Mouse (Mus musculus): ENCODE measurements around the gene Igsf21.

The Igsf21 gene

GRCm38 (mm10) chr4:140100141-140100540 is 146.4 kb downstream of the Igsf21 start:
- no peak for DNase-seq (ENCODE audit: low spot score in 2 of 2)

GRCm38 (mm10) chr4:140096283-140096682 is 150.3 kb downstream of the Igsf21 start:
- DNase-seq (ENCODE audit: low spot score in 2 of 2), result no peak

DNA sequence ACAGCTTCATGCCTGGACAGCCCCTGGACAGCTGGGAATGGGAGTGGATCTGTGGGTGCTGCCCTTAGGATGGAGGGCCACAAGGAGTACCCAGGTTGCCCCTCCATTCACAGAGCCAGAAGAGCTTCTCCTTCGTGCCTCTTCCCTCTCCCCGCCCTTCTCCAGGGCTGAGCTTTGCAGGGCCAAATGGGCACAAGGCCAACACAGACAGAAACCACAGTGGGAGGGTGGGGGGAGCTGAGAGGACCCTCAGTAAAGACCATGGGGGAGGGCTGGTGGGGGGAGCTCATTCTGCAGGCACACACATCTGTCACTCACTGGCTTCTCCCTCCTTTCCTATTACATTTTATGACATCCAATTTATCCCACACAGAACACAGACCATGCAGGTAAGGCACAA is 151.7 kb downstream of the Igsf21 start:
- no peak for DNase-seq (ENCODE audit: low spot score in 2 of 2)

DNA sequence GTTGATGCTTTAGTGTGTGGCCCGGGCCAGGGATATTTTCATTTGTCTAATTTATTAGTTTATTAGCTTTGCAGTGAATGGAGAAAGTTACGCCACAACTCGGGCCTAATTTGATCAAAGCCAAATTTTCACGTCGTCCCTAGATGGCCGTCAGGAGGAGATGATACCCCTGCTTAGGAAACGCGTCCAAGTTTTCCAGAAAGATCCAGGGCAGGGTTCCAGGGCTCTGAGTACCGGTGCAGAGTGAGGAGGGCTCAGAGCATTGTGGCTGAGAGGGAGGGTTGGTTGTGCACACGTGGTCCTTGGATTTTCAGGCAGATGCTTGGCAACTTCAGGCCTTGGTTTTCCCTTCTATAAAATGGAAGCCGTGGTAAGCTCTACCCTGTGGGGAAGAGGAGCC is 154.2 kb downstream of the Igsf21 start:
- no peak for DNase-seq (ENCODE audit: low spot score in 2 of 2)

DNA sequence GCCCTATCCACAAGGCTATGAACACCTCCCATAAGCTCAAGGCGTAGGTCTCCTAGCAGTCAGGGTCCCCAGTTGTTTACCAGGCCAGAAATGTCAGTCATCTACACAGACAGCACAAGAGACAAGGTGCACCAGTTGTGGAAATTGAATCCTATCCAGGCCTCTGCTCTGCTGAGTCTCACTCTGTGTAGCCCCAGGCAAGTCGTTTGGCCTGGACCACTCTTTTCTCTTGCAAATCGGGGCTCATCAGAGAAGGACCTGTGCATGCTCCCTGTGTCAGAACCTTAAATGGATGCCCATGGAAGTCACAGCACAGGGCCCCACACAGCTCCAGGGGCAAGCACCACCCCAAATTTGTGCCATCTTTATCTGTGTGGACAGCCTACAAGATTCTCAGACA is 154.9 kb downstream of the Igsf21 start:
- DNase-seq (ENCODE audit: low spot score in 2 of 2), result no peak

DNA sequence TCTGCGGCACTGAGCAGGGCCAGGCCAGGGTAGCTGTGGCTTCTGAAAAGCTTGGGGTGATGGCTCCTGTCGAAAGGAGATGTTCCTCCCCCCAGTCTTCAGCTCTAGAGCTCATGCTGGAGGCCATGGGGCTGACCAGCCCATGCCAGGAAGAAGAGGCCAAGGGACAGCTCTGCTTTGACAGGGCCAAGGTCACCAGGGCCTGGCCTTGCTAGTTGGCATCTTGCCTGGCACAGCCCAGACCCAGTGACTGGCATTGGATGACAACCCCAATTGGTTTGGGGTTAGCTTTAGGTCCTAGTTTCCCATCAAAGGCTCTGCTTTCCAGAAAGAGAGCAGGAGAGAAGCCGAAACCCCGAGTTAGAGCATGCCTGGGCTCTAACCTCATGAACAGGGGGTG is 156.9 kb downstream of the Igsf21 start:
- DNase-seq (ENCODE audit: low spot score in 2 of 2), result no peak

DNA sequence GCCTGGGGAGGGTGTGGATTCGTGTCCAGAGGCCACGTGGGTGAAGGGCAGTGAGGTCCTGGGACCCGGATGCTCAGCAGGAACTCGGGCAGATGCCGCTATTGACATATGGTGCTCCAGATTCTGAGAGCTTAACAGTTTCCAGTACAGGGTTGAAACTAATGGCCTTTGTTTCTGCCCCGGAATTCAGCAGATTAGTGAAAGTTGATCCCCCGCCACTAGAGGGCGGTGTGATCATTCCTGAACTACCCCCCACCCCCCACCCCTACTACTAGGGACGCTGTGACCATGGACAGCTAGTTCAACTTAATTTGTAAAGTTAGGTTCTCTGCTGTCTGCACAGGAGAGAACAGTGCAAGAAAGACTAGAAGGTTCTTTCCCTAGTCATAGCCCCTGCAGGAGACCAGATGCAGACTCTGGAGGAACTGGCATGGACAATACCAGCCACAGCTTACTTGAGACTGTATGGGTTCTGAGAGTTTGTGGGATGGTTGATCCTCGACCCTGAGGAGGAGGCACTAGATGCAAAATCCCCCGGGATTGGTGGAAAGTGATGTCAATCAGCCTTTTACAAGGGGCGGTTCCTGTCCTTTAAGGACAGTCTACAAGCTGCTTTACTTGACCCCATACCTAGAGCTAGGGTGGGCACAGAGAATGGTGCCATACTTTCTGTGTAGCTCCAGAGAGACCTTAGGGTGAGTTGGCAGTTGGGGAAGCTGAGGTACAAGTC is 157.7 kb downstream of the Igsf21 start:
- DNase-seq (ENCODE audit: low spot score in 2 of 2), result no peak

DNA sequence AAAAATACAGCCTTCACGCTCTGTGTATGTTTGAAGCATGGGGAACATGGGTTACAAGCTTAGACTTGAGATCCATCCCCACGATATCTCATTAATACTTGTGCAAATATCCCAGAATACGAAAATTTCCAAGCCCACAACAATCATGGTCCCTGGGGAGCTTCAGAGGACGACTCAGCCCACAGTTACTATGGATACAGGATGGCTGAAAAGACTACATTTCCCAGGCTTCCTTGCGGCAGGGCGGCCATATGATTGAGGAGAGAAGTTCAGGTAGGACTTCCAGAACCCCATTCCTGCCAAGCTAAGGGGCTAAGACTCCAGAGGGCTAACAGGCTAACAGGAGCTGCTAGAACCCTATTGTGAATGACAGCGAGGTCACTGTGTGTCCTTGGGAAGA is 160.4 kb downstream of the Igsf21 start:
- DNase-seq (ENCODE audit: low spot score in 2 of 2), result peak in 1 of 2 experiments; percentile 39

DNA sequence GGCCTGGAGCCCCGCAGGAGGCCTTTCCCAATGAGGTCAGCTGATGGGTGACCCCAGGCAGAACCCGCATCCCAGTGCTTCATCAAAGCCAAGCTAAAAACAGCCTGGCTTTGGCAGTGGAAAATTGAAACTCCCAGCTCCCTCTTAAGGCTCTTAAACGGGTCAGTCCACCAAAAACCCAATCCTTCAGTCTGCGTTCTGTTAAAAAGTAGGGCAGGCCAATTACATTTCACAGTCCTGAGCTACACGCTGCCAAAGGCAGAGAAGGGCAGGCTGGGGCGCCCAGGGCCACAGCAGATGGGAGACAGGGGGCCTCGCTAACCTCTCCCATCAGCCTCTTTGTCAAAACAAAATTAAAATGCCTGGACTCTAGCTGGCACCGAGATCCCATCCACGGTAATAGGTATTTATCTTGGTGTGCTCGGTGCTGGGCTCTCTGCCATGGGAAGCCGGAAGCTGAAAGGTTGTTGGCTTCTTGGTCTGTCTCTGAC is 162.0 kb downstream of the Igsf21 start:
- DNase-seq (ENCODE audit: low spot score in 2 of 2), result no peak

GRCm38 (mm10) chr4:140084064-140084463 is 162.5 kb downstream of the Igsf21 start:
- no peak for DNase-seq (ENCODE audit: low spot score in 2 of 2)

GRCm38 (mm10) chr4:140078416-140078815 is 168.2 kb downstream of the Igsf21 start:
- DNase-seq (ENCODE audit: low spot score in 2 of 2), result no peak

- no peak for DNase-seq (ENCODE audit: low spot score in 2 of 2)
Observed at GRCm38 (mm10) chr4:140077615-140078014, 169.0 kb downstream of the Igsf21 start.

DNA sequence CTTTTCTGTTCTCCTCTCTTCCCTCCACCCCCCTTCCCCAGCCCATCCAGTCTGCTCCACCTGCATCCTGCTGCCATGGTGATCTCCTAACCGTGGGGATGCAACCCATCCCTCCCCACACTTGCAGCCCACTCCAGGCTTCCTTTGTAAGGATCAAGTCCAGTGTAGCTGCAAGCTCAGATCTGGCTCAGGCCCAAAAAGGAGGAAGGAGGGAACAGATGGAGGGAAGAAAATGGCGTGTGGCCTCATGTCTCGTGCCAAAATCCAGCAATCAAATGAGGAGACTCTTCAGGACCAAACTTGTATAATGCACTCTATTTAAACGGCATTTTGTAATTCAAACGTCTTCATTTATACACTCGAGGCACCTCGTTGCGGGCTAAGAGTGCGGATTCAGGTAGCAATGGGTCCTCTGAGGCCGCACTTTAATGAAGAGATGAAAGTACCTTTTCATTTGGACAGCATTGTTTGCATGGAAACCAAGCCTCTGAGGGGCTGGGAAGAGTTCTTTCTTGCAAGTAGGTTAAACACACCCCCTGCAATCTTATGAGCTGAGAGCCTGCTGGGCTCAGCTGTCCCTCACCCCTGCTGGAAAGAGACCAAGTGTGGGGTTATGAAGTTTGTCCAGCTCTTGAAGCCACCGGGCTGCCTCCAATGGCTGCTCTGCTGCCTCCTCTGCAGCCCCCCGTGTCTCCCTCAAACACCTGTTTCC is 169.6 kb downstream of the Igsf21 start:
- peak in 1 of 2 experiments; percentile 33 for DNase-seq (ENCODE audit: low spot score in 2 of 2)

DNA sequence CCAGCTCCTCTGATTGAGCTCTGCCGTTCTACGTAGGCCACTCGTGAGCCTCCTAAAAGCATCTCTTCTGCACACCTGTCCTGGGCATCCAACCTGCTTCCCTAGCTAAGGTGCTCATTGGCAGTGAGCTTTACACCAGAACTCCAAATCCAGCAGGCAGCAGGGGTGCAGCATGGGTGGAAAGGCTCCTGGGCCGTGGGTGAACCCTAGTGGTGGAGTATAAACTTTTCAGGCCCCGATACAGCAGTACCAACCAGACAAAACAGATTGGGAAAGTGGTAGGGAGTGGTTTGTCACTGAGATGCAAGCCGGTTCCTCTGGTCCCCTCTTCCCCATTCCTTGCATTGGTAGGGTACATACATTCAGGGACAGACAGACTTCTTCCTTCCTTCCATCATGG is 170.2 kb downstream of the Igsf21 start:
- no peak for DNase-seq (ENCODE audit: low spot score in 2 of 2)

GRCm38 (mm10) chr4:140071047-140071446 is 175.5 kb downstream of the Igsf21 start:
- DNase-seq (ENCODE audit: low spot score in 2 of 2), result no peak

DNA sequence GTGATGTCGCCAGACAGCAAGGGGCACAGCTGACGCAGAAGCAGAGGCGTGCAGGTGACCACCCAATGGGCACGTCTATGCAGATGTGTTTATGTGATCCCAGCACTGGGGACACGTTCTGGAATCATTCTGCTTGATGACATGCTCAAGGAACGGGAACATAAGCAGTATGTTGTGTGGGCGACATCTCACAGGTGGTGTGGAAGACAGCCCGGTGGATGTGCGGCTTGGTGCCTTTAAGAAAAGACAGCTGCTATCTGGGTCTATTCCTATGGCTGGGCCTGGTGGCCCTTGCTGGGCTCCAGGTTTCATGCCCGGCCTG is 176.3 kb downstream of the Igsf21 start:
- peak; percentile 82 for DNase-seq (ENCODE audit: low spot score in 2 of 2)

- peak; percentile 53 to 70 for DNase-seq (ENCODE audit: low spot score in 2 of 2)
Observed at GRCm38 (mm10) chr4:140069563-140070330, 176.8 kb downstream of the Igsf21 start.

DNA sequence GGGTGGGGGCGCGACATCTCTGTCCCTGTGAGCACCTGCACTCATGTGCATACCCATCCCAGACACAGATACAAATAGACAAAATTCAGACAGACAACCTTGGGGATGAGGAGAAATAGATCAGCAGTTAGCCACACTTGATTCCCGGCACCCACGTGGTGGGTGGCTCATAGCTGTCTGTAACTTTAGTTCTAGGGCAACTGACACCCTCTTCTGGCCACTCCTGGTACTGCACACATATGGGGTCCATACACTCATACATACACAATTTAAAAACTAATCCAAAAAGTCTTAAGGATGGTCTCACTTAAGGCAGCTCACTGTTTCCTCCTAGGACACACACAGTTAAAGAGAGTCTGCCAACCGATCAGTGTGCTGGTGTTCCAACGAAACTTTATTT is 178.1 kb downstream of the Igsf21 start:
- no peak for DNase-seq (ENCODE audit: low spot score in 2 of 2)

- no peak for DNase-seq (ENCODE audit: low spot score in 2 of 2)
Observed at GRCm38 (mm10) chr4:140066011-140066410, 180.6 kb downstream of the Igsf21 start.

- no peak for DNase-seq (ENCODE audit: low spot score in 2 of 2)
Observed at GRCm38 (mm10) chr4:140063153-140063671, 183.4 kb downstream of the Igsf21 start.

DNA sequence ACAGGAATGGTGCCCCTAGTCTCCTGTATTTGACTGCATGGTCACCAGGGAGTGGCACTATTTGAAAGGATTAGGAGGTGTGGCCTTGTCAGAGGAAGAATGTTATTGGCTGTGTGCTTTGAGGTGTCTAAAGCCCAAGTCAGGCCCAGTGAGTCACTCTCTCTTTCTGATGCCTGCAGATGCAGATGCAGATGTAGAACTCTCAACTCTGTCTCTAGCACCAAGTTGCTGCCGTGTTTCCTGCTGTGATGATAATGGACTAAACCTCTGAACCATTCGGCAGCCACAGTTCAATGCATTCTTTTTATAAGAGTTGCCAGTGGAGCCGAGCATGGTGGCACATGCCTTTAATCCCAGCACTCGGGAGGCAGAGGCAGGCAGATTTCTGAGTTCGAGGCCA is 186.3 kb downstream of the Igsf21 start:
- DNase-seq (ENCODE audit: low spot score in 2 of 2), result no peak

GRCm38 (mm10) chr4:140053042-140053441 is 193.5 kb downstream of the Igsf21 start:
- DNase-seq (ENCODE audit: low spot score in 2 of 2), result no peak

All from right cerebral cortex, postnatal 36 days (tissue).